Mouse (Mus musculus): ENCODE data around the gene Olfr187. TPM values are rescaled to one million over a fixed set of nuclear protein-coding genes. Genes with fewer than 3 reads are reported as not detected.
"Not testable (repeated sequence)": the region's sequence is repeated elsewhere in the genome, so short reads cannot be mapped to it uniquely, and the experiment has no call there.

Gene Olfr187
- not detected in 2 replicates for polyA plus RNA-seq (2012; rRNA removed)

DNA sequence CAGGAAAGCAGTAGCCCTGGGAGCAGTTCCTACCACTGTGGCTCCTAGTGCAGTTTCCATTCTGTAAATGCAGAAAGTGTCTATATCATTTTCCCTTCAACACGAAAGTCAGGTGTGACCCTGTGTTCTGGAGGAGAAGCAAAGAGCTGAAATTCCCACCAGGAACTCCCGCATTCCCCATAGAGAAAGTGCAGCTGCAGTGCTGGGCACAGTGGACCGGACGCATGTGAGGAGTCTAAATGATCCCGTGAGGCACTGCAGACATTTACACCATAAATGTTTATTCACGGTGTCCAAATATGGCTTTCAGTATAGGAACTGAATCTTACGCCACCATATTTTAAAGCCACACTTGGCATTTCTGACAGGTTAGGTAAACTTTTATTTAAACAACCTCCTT, at the start of gene Olfr187:
TSS of gene Olfr187 (minus strand) at position 58 of the 400 bp plus-strand sequence.
- H3K4me3 ChIP-seq (ENCODE audit: low read depth, low read length): no peak within 1 kb of the TSS
- WGBS: 80% methylated on average over 7 of the region's 7 CpGs
- no peak within 1 kb of the TSS for H3K27ac ChIP-seq (ENCODE audit: insufficient read depth, low read depth, low read length)
- TF ChIP-seq POLR2A (IDR thresholded peaks at IDR 0.05; ENCODE audit: low read depth, low read length): no peak
- no peak for TF ChIP-seq CTCF (IDR thresholded peaks at IDR 0.05; ENCODE audit: extremely low read depth, insufficient read length, insufficient replicate concordance, low read depth, low read length)
- no peaks in the 10 kb centered on the region for H3K36me3 ChIP-seq (ENCODE audit: control insufficient read depth, insufficient read depth, low read length)
- no peaks in the 10 kb centered on the region for H3K27me3 ChIP-seq (ENCODE audit: control insufficient read depth, insufficient read depth, low read length)
- no peaks in the 10 kb centered on the region for H3K4me1 ChIP-seq (ENCODE audit: control insufficient read depth, insufficient read depth, insufficient read length, low read length)

GRCm38 (mm10) chr16:59081113-59081512, 41.5 kb upstream of the Olfr187 start:
- H3K27ac ChIP-seq (ENCODE audit: insufficient read depth, low read depth, low read length); H3K4me3 ChIP-seq (ENCODE audit: low read depth, low read length); H3K4me1 ChIP-seq (ENCODE audit: control insufficient read depth, insufficient read depth, insufficient read length, low read length); H3K36me3 ChIP-seq (ENCODE audit: control insufficient read depth, insufficient read depth, low read length); H3K27me3 ChIP-seq (ENCODE audit: control insufficient read depth, insufficient read depth, low read length): not testable (repeated sequence)
- 76% methylated on average over 2 of the region's 2 CpGs for WGBS

DNA sequence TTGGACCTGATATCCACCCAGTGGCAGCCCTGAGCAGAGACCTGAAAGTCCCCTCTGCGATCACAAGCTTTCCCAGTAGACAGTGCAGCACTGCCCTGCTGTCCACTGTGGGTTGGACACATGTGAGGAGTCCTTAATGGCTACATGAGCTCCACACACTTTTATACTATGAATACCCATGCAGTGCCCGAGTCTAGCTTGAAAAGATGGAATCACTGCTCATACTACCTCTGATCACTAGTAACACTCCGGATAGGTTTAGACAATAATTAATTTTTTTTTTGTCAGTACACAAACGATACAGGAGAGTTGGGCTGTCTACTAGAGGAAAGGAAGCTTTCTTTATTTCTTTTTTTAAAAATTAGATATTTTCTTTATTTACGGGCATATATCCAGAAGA, 38.3 kb upstream of the Olfr187 start, which contains the start of gene Olfr190:
TSS of gene Olfr190 (minus strand) at position 101 of the 400 bp plus-strand sequence.
- H3K36me3 ChIP-seq (ENCODE audit: control insufficient read depth, insufficient read depth, low read length): no peaks in the 10 kb centered on the region
- H3K27ac ChIP-seq (ENCODE audit: insufficient read depth, low read depth, low read length): no peak within 1 kb of the TSS
- no peaks in the 10 kb centered on the region for H3K4me1 ChIP-seq (ENCODE audit: control insufficient read depth, insufficient read depth, insufficient read length, low read length)
- no peak for TF ChIP-seq POLR2A (IDR thresholded peaks at IDR 0.05; ENCODE audit: low read depth, low read length)
- no peak for TF ChIP-seq CTCF (IDR thresholded peaks at IDR 0.05; ENCODE audit: extremely low read depth, insufficient read length, insufficient replicate concordance, low read depth, low read length)
- no peak within 1 kb of the TSS for H3K4me3 ChIP-seq (ENCODE audit: low read depth, low read length)
- WGBS: 80% methylated on average over 5 of the region's 5 CpGs
- no peaks in the 10 kb centered on the region for H3K27me3 ChIP-seq (ENCODE audit: control insufficient read depth, insufficient read depth, low read length)

- H3K27ac ChIP-seq (ENCODE audit: insufficient read depth, low read depth, low read length): no peak overlapping the region
- H3K4me3 ChIP-seq (ENCODE audit: low read depth, low read length): no peak overlapping the region
- no peaks in the 10 kb centered on the region for H3K27me3 ChIP-seq (ENCODE audit: control insufficient read depth, insufficient read depth, low read length)
- H3K4me1 ChIP-seq (ENCODE audit: control insufficient read depth, insufficient read depth, insufficient read length, low read length): no peaks in the 10 kb centered on the region
- no peaks in the 10 kb centered on the region for H3K36me3 ChIP-seq (ENCODE audit: control insufficient read depth, insufficient read depth, low read length)
- WGBS: 48% methylated on average over 1 of the region's 1 CpGs
- TF ChIP-seq POLR2A (IDR thresholded peaks at IDR 0.05; ENCODE audit: low read depth, low read length): no peak
- no peak for TF ChIP-seq CTCF (IDR thresholded peaks at IDR 0.05; ENCODE audit: extremely low read depth, insufficient read length, insufficient replicate concordance, low read depth, low read length)
These were observed 34.0 kb upstream of the Olfr187 start for GRCm38 (mm10) chr16:59073520-59073919.

DNA sequence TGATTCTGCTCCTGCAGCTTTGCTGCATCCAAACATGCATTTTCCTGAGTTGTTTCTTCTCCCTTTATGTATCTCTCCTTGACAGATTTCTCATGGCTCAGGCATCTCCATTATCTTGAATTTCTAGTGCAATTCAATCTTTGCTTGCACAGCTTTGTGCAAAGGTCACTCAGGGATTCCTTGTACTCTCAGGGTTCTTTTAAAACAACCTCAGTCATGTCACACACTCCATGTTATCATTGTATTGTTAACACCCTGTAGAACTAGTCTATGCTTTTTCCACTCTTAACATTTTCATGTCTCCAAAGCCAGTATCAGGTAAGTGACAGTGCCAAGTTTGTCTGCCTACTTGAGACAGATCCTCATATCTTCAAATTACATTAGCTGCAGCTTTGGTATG, 32.2 kb upstream of the Olfr187 start:
- H3K4me1 ChIP-seq (ENCODE audit: control insufficient read depth, insufficient read depth, insufficient read length, low read length): no peaks in the 10 kb centered on the region
- TF ChIP-seq CTCF (IDR thresholded peaks at IDR 0.05; ENCODE audit: extremely low read depth, insufficient read length, insufficient replicate concordance, low read depth, low read length): no peak
- TF ChIP-seq POLR2A (IDR thresholded peaks at IDR 0.05; ENCODE audit: low read depth, low read length): no peak
- H3K4me3 ChIP-seq (ENCODE audit: low read depth, low read length): no peak overlapping the region
- no peak overlapping the region for H3K27ac ChIP-seq (ENCODE audit: insufficient read depth, low read depth, low read length)
- H3K36me3 ChIP-seq (ENCODE audit: control insufficient read depth, insufficient read depth, low read length): no peaks in the 10 kb centered on the region
- H3K27me3 ChIP-seq (ENCODE audit: control insufficient read depth, insufficient read depth, low read length): no peaks in the 10 kb centered on the region

DNA sequence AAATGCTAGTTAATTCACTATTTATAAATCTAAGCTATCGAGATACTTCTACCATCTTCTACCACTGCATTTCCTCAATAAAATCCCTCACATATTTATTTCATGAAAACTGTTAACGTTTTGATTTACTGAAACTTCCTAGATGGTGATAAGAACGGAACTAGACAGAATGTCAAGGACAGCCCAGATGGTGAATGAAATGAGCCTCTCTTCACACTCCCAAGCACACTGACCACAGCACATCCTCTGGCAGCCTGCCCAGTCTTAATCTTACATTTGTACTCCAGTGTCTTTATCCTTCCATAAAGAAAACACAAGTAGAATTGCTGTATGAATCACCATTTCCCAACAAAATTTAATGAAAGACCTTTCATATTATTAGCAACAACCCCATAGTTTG, 22.8 kb upstream of the Olfr187 start:
- not testable (repeated sequence) for H3K27me3 ChIP-seq (ENCODE audit: control insufficient read depth, insufficient read depth, low read length); H3K4me1 ChIP-seq (ENCODE audit: control insufficient read depth, insufficient read depth, insufficient read length, low read length); H3K36me3 ChIP-seq (ENCODE audit: control insufficient read depth, insufficient read depth, low read length); H3K27ac ChIP-seq (ENCODE audit: insufficient read depth, low read depth, low read length); H3K4me3 ChIP-seq (ENCODE audit: low read depth, low read length)
- 58% methylated on average over 3 of the region's 3 CpGs for WGBS

- 48% methylated on average over 2 of the region's 2 CpGs for WGBS
- not testable (repeated sequence) for H3K27me3 ChIP-seq (ENCODE audit: control insufficient read depth, insufficient read depth, low read length); H3K36me3 ChIP-seq (ENCODE audit: control insufficient read depth, insufficient read depth, low read length); H3K27ac ChIP-seq (ENCODE audit: insufficient read depth, low read depth, low read length); H3K4me1 ChIP-seq (ENCODE audit: control insufficient read depth, insufficient read depth, insufficient read length, low read length); H3K4me3 ChIP-seq (ENCODE audit: low read depth, low read length)
These were observed 9.7 kb upstream of the Olfr187 start for GRCm38 (mm10) chr16:59049286-59049685.

GRCm38 (mm10) chr16:59048860-59049259, 9.3 kb upstream of the Olfr187 start:
- H3K4me1 ChIP-seq (ENCODE audit: control insufficient read depth, insufficient read depth, insufficient read length, low read length): no peaks in the 10 kb centered on the region
- H3K27me3 ChIP-seq (ENCODE audit: control insufficient read depth, insufficient read depth, low read length): no peaks in the 10 kb centered on the region
- no peaks in the 10 kb centered on the region for H3K36me3 ChIP-seq (ENCODE audit: control insufficient read depth, insufficient read depth, low read length)
- H3K4me3 ChIP-seq (ENCODE audit: low read depth, low read length): no peak overlapping the region
- no peak overlapping the region for H3K27ac ChIP-seq (ENCODE audit: insufficient read depth, low read depth, low read length)
- no peak for TF ChIP-seq CTCF (IDR thresholded peaks at IDR 0.05; ENCODE audit: extremely low read depth, insufficient read length, insufficient replicate concordance, low read depth, low read length)
- no peak for TF ChIP-seq POLR2A (IDR thresholded peaks at IDR 0.05; ENCODE audit: low read depth, low read length)
- WGBS: 41% methylated on average over 1 of the region's 1 CpGs

All from small intestine, adult 2 months (tissue).